Mouse (Mus musculus) layer of hippocampus, postnatal 14 days (tissue): ENCODE measurements around the gene Brwd1. TPM values are rescaled to one million over a fixed set of nuclear protein-coding genes. Genes with fewer than 3 reads are reported as not detected.
"Not testable (repeated sequence)": the region's sequence is repeated elsewhere in the genome, so short reads cannot be mapped to it uniquely, and the experiment has no call there.

ENCODE experiments used
- DNase-seq, 2 experiments: peaks; one replicate each; pipeline ENCODE4 v3.0.0; 2021 to 2022; ENCODE audit warnings: low spot score in 2 of 2, mixed read lengths in 1 of 2
- long read RNA-seq, 2 experiments: library from polyadenylated mRNA; stranded (forward); transcript quantifications; one replicate each; pipeline ENCODE4 v2.0.0; 2021
- total RNA-seq, 2 experiments: library from RNA; stranded (reverse); gene quantifications; 2 replicates each; pipeline ENCODE4 v1.2.3; 2021

The Brwd1 gene
- total RNA-seq, result 100 to 1,000 TPM; 119 to 123 TPM
- long read RNA-seq, experiment 1, transcript Brwd1-203 (5 exons, 2,382 nt), result major isoform, 79 of 85 reads
- long read RNA-seq, experiment 1, partial matches to known transcripts, result 1 of 85 reads
- long read RNA-seq, experiment 1, other reads (novel, unspliced or antisense), result 5 of 85 reads
- long read RNA-seq, experiment 2, transcript Brwd1-203 (5 exons, 2,382 nt), result major isoform, 106 of 114 reads
- long read RNA-seq, experiment 2, partial matches to known transcripts, result 4 of 114 reads
- long read RNA-seq, experiment 2, other reads (novel, unspliced or antisense), result 4 of 114 reads

DNA sequence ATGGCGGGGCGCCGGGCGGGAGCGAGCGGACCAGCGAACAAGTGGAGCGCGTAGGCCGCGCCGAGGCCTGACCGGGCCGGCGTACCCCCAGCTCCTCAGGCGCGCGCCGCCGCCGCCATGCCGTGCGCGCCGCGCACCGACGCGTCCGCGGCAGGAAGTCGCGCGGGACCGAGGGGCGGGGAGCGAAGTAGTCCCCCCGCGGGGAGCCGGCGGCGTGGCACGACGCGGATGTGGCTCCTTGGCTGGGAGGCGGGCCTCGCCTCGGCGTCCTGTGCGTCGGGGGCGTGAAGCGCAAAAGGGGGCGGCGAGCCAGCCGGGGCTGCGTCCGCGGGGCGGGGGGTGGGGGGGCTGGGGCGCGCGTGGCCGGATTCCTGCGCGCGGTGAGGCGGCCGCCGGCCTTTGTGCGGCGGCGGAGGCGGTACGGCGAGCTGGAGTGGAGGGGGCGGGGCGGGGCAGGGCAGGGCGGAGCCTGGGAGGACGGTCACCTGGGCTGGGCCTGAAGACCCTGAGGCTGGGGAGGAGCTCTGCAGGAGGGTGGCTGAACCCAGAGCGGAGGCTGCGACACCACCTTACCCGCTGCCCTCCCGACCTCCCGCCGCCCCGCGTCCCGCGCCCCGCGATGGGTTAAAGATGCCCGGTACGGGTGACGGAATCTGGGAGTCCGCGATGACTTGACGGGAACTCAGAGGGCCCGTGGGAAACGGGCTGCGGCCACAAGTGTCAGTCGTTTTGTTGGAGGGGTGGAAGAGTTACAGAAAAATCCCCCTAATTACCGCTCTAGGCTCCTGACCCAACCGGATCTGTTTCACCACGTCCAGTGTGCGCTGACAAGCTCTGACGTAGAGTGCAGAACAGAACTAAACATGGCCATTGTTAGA is at the start of gene Brwd1:
TSS of gene Brwd1 (minus strand) at position 226 of the 878 bp plus-strand sequence.
- DNase-seq, result peak; percentile 85 to 92

DNA sequence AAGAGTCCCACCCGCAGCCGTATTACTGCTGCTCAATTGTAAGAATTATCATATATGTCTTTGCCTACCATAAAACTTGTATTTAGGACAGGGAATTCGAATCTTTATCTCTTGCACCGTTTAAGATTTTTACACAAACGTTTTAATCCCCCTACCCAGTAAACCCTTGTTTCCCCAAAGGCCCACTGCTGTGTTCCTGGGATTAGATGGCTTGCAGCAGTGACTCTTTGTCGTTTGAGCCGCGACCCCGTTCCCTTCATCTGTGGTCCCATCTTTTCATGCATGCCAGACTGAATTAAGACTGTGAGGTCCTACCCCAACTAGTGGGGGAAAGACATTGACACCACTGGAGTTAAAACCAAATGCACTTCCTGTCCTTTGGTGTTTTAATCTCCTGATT is 46.1 kb upstream of the Brwd1 start:
- DNase-seq, result no peak

DNA sequence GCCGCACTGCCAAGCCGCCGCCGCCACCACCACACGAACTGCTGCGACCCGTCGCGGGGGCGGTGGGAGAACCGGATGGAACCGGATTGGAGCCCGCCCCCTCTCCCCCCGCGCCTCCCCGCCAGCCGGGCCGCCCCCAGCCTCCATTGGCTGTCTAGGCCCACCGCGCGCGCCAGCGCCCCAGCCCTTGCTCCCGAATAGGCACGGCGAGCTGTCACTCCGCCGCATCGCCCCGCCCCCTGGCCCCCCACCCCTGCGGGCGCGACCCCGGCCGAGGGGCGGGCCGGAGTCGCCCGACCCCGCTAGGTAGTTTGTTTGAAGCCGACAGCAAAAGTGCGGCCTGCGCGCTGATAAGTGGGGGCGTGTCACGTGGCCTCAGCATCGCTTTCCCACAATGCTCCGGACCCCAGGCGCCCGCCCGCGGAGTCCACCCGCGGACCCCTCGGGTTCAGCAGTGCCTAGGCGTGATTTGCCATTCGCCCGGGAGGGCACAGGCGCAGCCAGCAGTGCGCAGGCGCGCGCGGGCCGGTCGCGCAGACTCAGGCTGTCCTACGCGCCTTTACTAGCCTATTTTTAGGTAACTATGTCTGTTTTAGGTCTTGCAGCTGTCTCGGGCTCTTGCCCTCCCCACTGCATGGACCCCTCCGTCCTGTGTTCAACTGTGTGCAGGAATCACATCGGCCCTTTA is 45.5 kb upstream of the Brwd1 start, which contains the start of gene Hmgn1:
TSS of gene Hmgn1 (minus strand) at position 73 of the 688 bp plus-strand sequence.
- peak; percentile 94 to 97 for DNase-seq

DNA sequence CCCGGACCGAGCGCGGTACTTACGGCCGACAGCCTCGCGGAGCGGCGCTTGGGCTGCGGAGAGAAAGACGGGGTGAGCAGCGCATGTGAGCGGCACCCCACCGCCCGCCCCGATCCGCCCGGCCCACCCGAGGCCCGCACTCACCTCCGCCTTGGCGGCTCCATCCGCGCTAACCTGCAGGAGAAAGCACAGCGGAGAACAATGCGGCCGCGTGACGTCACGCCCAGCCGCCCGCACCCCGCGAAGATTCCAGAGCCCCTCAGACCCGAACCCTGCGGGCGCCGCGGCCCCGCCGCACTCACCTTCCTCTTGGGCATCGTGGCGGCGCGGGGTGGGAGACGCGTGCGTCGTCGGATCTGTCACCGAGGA is 44.9 kb upstream of the Brwd1 start:
- no peak for DNase-seq

DNA sequence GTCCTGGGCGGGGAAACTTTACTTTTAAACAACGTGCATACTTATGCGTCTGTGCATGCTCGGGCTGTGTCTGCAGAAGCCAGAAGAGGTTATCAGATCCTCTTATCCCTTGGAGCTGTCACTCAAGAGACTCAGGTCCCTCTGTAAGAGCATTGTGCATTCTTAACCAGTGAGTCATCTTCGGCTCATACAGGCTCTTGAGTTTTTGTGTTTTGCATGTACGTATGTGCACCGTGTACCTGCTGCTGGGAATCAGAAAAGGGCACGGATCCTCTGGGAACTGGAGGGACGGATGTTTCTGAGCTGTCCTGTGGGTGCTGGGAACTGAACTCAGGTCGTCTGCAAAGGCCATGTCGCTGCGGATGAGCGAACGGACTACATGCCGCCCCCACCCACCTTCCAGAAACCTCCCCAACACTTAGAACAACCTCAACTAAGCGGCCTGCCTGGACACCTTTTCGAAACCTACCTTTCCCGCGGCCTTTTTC is 44.4 kb upstream of the Brwd1 start:
- no peak for DNase-seq

DNA sequence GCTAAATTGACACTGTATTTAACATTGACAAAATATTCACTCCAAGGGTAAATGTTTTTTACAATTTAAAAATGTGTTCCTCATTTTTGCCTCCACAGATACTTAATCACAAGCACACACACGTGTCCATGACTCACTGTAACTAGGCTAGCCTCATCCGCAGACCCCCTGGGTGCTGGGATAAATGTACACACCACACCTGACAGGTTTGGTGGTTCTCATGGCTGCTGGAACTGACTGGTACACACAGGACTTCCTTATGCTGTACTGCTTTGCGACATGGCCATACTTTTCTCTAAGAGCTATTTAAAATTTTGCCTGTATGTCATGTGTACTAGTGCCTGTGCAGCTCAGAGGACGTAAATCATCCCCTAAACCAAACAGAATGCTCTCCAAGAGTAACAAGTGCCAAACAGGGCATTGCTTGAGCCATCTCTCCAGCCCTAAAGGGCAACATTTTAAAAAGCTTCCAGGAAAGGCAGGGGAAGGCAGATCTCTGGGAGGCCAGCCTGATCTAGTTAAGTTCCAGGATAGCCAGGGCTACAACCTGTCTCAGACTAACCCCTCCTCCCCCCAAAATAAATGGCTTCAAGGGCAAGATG is 37.8 kb upstream of the Brwd1 start:
- DNase-seq, result no peak

DNA sequence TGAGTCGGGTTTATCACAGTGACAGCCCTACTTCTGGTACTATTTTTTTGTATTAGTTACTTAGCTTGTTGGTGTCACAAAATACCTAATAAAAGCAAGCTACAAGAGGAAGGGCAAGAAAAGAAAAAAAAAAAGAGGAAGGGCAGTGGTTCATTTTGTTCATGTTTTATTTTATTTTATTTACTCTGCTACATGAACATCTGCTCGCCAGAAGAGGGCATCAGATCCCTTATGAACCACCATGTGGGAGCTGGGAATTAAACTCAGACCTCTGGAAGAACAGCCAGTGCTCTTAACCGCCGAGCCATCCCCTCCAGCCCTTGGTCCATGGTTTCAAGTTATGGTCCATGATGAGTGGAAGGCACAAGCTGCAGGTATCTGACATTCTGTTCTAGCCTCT is 32.4 kb upstream of the Brwd1 start:
- no peak for DNase-seq

DNA sequence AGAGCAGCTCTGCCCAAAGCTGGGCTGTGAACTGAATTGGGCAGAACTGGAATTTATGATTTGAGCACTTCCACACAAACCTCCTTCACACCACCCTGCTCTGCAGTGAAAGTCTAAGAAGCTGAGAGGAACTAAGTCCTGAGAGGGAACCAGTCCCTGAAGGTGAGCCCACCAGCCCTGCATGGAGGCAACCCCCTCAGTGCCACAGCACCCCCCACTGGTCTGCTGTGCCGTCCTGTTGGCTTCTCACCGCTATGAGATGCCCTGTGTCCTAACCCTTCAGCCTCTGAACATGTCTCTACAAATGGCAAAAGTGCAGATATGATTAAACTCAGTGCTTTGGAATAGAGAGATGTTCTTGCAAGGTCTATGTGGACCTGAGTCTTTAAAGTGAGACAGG is 30.4 kb upstream of the Brwd1 start:
- DNase-seq, result no peak

DNA sequence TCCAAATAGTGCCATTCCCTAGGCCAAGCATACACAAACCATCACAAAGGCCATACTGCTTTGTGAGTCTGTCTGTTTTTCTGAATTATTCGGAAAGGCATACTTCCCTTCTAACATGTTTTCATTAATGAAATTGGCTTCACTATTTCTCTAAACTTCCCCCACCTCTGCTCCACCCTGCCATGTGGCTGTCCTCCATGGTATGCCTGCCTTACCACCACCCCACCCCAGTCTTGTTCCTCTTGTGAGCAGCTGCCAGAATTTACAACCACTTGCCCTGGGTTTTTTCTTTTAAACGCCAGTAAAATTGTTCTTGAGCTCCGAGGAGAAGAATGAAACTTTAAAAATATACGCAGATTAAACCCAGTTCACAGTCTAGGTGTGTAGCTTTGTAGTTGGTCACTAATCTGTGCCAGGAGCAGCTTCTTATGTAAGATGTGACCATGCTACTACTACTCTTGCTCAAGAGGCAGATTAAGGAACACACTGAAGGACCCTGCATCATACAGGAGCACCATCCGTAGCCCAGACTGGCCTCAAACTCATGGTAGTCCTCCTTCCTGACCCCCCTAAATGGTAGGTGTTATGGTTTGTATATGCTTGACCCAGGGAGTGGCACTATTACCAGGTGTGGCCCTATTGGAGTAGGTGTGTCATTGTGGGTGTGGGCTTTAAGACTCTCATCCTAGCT is 28.5 kb upstream of the Brwd1 start:
- DNase-seq, result no peak

DNA sequence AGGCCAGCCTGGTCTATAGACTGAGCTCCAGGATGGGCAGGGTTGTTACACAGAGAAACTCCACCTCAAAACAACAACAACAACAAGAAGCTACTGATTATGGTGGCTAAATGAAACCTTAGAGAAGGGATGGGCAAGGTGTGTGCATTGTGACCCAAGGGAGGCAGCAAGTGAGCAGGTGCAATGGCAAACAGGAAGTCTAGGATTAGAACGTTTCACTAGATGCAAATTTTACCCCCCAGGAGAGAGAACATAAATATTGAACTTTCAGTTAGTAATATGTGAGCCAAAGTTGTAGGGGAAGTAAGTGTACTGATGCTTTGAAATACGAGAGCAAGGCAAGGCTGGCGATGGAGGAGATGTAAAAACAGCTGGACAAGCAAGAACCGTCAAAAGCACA is 27.3 kb upstream of the Brwd1 start:
- no peak for DNase-seq

DNA sequence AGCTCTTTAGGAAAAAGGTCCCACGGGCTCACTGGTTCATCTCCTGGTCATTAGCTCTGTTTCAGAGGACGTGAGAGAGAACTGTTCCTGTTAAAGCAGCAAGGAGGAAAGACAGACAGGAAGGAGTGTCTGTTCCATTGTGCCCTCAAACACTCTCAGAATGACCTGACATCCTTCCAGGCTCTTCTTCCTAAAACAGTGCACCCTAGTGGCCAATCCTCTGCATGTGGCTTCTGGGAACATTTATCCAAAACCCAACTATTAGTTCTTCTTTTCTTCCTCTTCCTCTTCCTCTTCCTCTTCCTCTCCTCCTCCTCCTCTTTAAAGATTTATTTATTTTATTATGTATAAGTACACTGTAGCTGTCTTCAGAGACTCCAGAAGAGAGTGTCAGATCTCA is 20.7 kb upstream of the Brwd1 start:
- no peak for DNase-seq

DNA sequence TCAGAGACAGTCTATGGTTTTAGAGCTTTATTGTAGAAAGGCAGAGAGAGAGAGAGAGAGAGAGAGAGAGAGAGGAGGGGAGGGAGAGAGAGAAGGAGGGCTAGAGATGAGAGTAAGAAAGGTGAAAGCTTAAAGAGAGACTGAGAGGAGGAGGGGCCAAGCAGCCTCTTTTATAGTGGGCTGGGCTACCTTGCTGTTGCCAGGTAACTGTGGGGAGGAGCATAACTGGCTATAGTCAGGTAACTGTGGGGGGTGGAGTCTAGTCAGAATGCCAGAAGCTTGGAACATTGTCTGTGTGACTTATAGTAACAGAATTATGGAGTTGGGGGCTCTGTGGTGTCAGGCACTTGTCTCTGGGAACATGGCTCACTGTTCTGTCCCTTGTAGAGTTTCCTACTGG is 15.5 kb upstream of the Brwd1 start:
- DNase-seq, result not testable (repeated sequence)

DNA sequence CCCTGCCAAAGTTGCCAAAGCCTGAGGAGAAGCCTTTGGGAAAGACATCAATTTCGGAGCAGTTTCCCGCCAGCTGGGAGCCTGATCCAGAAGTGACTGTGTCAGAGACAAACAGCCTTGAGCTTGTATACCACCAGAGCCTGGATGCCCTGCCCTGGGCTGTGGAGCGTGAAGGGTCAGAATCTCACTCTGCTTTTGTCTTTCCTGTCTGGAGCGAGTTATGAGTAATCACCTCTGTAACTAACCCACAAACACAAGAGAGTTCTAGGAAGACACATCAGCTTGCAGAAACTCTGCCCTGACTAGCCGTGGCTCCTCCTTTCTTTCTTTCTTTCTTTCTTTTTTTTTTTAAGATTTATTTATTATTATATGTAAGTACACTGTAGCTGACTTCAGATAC is 13.6 kb upstream of the Brwd1 start:
- no peak for DNase-seq

DNA sequence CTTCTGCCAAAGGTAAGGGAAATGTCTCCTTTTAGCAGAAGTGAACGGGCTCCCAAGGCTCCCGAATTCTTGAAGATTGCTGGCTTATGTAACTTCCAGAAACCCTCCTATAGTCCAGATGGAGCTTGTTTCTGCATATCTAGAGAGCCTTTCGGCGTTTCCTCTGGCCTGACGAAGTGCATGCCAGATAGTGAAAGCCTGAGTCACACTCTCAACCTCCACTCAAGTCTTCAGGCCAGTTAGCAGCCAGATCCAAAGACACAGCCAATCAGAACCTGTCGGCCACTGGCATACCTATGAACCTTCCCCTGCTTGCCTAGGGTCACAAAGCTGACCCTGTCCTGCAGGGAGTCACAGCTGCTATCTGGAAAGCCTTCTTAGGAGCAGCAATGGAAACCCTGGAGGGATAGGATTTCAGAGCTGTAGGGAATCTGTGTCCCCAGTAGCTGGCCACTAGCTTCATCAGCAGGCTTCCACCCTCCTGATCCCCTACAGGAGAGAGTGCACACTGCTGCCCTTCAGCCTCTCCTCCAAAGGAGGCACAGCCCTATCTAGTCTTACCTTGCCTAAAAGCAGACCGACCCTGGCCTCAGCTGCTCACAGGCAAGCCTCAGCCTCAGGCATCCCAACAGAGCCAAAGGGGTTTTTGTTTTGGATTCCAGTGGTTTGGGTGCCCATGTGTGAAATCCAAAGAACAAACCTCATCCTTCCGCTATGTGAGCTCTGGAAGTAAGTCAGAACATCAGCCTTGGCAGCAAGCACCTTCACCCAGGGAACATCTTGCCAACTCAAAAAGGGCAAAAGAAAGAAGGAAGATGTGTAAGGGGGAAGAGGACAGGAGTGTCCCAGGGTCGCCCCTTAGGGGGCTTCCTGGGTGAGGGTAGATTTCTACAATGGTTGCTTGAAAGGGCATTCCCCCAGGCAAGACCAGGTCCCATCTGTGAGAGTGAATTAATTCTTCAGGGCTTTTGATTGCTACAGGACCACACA is 9.5 kb upstream of the Brwd1 start:
- no peak for DNase-seq

DNA sequence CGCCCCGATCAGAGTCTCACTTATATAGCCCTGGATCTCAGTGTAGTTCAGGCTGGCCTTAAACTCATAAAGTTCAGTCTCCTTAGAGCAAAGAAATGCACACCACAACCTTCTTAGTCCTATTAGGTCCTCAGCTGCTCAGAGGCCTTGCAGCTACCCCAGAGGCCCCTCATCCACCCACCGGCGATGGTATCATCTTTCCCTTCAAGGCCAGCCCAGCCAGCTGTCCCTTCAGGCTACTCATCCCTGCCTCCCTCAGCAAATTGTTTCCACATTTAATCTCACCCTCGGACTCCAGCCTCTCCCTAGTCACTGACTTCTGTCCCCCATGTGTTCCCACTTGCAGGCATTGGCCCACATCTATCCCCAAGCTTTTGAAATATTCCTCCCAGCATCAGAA is 5.8 kb upstream of the Brwd1 start:
- DNase-seq, result no peak

DNA sequence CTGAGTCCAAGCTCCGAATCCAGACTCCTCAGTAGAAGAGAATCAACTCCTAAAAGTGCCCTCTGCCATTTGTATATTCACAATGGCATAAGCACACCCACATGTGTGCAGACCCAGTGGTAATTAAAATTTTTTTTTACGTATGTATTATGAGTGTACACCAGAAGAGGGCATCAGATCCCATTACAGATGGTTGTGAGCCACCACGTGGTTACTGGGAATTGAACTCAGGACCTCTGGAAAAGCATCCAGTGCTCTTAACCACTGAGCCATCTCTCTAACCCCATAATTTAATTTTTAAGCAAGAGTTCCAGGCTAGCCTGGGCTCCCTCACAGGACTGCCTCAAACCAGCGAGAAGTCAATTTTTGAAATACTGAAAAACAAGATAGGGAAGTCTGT is 5.1 kb upstream of the Brwd1 start:
- no peak for DNase-seq

DNA sequence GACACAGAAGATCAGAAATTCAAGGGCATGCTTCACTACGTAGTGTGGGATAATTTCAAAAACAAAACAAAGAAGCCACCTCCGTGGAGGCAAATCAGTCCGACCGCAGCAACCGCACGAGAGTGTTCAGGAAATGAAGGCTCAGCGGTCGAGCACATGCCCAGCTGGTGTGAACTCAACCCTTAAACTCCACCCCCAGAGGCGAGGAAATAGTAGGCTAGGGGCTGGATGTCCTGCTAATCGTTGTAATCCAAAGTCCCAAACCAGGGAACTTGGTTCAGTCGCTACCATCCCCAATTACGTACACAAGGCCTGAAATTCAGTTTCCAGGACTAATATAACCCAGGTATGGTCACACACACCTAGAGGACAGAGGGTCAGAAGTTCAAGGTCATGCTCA is 4.7 kb upstream of the Brwd1 start:
- no peak for DNase-seq

DNA sequence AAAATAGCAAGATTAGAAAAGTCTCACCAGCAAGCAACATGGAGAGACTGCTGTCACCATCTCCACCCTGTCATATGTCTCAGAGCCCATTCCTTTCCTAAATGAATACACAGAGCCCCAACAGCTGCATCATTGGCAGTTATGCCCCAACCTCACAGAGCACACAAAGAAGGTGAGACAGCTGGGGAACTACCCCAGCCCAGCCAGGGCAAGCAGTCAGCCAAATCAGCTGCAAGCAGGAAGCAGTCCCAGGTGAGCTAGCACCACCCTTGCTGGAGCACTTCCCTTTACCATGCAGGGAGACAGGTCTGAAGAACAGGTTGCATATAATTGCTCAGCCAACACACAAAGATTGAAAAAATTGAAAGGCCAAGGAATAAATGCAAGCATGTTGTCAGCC is 3.3 kb upstream of the Brwd1 start:
- no peak for DNase-seq

DNA sequence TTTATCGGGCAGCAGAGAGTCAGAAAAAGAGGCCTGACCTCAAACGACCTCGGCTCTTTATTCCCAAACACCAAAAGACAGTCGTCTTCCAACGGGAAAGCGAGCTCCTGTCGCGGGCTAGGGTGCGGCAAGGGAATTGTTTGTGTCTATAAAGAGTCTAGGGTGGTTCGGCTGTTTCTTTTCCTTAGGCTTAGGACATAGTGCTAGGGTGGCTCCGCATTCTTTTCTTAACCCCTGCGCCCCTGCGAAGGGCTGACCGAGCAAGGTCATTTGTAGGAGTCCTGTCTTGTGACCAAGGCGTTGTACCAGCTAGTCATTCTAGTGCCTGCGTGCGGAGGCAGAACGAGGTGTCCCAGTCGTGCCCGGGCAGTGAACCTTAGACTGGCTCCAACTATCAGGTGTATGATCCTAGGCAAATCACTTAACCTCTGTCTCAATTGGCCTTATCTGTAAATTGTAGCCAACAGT is 887 bp upstream of the Brwd1 start:
- DNase-seq, result no peak
